Mouse (Mus musculus) embryonic fibroblast, embryonic 13.5 days (primary cell): Measurements from ENCODE around the gene Plekha4.

Experiments used
- CTCF ChIP-seq: IDR thresholded peaks from 2 replicates; pipeline ENCODE4 v1.5.1; 2011; ENCODE audit warnings: mild to moderate bottlenecking, control low read depth, low read length, moderate library complexity, borderline replicate concordance; ENCODE audit not compliant: insufficient read depth
- POLR2A ChIP-seq: IDR thresholded peaks from 2 replicates; pipeline ENCODE4 v1.6.1; 2011; ENCODE audit warnings: low read depth, mild to moderate bottlenecking, control low read depth, low read length, moderate library complexity

DNA sequence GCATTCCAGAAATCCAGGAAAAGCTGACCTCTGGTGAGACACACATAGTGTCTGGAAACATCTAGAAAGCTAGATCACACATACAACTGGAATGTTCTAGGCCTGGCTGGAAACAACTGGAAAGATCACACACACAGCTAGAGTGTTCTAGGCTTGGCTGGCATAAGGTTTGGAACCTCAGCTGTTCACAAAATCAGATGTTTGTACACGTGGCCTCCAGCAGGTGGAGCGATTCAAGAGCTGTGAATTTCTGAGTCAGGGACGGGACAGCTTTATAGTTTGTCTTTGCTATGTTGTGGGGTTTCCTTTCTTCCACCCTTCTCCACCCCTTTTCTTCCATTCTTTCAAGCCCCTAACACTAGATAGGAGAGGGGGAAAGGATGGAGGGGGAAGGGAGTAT is 49.1 kb upstream of the Plekha4 start:
- peak; percentile 29; the same call in 1 of the 2 replicates for TF ChIP-seq CTCF
- no peak for TF ChIP-seq POLR2A
